Mouse (Mus musculus): ENCODE data around the gene Hfe2.

- TF ChIP-seq POLR2A (IDR thresholded peaks at IDR 0.05; ENCODE audit: low read depth, low read length) (no peak), CTCF (IDR thresholded peaks at IDR 0.05; ENCODE audit: borderline replicate concordance, insufficient read depth, low read length) (no peak)
Measured at GRCm38 (mm10) chr3:96501391-96502115, 23.4 kb upstream of the Hfe2 start.

All from embryonic fibroblast, embryonic 13.5 days (primary cell).